Mouse (Mus musculus) liver, embryonic 12.5 days (tissue): ENCODE measurements around the gene Sys1. TPM values are rescaled to one million over a fixed set of nuclear protein-coding genes. Genes with fewer than 3 reads are reported as not detected.

Experiments
- ATAC-seq: fragments of 200-750 bp; cut with Nextera tagmentation; 2 replicates; pipeline ENCODE4 v1.8.0; 2017; ENCODE audit warnings: moderate number of reproducible peaks, mild to moderate bottlenecking, moderate library complexity
- H3K27ac ChIP-seq: fragments of 300-500 bp; sonication (generic); 2 replicates; pipeline ENCODE4 v1.5.1; 2016; ENCODE audit warnings: mild to moderate bottlenecking
- H3K27me3 ChIP-seq: fragments of 300-500 bp; sonication (generic); replicated peaks from 2 replicates; pipeline ENCODE4 v1.6.1; 2016; ENCODE audit warnings: mild to moderate bottlenecking, moderate library complexity
- H3K36me3 ChIP-seq: fragments of 300-500 bp; sonication (generic); 2 replicates; pipeline ENCODE4 v1.6.1; 2016; ENCODE audit warnings: mild to moderate bottlenecking, moderate library complexity
- H3K4me1 ChIP-seq: fragments of 300-500 bp; sonication (generic); 2 replicates; pipeline ENCODE4 v1.6.1; 2016
- H3K4me2 ChIP-seq: fragments of 300-500 bp; sonication (generic); 2 replicates; pipeline ENCODE4 v1.6.1; 2016; ENCODE audit warnings: mild to moderate bottlenecking, moderate library complexity
- H3K4me3 ChIP-seq: fragments of 300-500 bp; sonication (generic); 2 replicates; pipeline ENCODE4 v1.5.1; 2016; ENCODE audit warnings: mild to moderate bottlenecking, moderate library complexity
- H3K9ac ChIP-seq: fragments of 300-500 bp; sonication (generic); 2 replicates; pipeline ENCODE4 v1.6.1; 2016; ENCODE audit warnings: mild to moderate bottlenecking, moderate library complexity
- H3K9me3 ChIP-seq: fragments of 300-500 bp; sonication (generic); replicated peaks from 2 replicates; pipeline ENCODE4 v1.6.1; 2016; ENCODE audit warnings: mild to moderate bottlenecking, moderate library complexity
- WGBS: fragments of 180-500 bp; shearing (Covaris S2); methylation state at CpG from one replicate; pipeline ENCODE4 v1.1.7; 2016; ENCODE audit not compliant: insufficient replicate concordance; 5-methylcytosine and 5-hydroxymethylcytosine counted together
- polyA plus RNA-seq: library from polyadenylated mRNA; unstranded; fragments of >200 nt; fragmentation: Nextera tagmentation; extraction: Ambion mirVana; gene quantifications from 2 replicates; pipeline ENCODE4 v1.2.1, GENCODE M21; 2016

Sys1 gene
- polyA plus RNA-seq, 1 experiment from 2014 or later, result 37.9 TPM

DNA sequence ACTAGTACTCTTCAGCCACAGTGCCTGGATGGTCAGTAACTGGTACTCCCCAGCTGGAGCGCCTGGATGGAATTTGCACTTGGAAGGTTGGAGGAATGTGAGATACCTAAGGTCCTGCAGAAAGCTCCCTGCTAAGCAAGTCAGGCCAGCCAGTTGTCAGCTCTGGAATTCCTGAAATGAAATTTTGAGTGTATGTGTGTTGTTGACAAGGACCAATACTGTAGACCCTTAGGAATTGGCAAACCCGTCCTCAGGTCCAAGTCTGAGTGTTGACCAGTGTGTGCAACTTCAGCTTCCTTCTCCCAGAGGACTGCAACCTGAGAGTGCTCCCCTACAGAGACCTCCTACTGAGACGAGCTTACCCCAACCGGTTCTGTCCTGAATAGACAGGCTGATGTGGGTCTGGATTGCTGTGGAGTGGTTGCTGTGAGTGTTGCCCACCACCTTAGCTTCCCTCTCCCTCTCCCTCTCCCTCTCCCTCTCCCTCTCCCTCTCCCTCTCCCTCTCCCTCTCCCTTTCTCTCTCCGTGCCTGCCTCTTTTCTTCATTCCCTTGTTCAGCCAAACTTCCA is 53.9 kb downstream of the Sys1 start:
- 40% methylated on average over 5 of the region's 5 CpGs for WGBS
- Histone ChIP-seq H3K4me1 (peaks cover 17% of the 10 kb centered on the region), H3K4me3 (no peak overlapping the region), H3K36me3 (peaks cover 27% of the 10 kb centered on the region), H3K9me3 (no peaks in the 10 kb centered on the region), H3K27me3 (peaks cover 7% of the 10 kb centered on the region; the same call in 1 of the 2 replicates), H3K27ac (no peak overlapping the region), H3K4me2 (no peak overlapping the region), H3K9ac (no peak overlapping the region)
- ATAC-seq, result no peak

DNA sequence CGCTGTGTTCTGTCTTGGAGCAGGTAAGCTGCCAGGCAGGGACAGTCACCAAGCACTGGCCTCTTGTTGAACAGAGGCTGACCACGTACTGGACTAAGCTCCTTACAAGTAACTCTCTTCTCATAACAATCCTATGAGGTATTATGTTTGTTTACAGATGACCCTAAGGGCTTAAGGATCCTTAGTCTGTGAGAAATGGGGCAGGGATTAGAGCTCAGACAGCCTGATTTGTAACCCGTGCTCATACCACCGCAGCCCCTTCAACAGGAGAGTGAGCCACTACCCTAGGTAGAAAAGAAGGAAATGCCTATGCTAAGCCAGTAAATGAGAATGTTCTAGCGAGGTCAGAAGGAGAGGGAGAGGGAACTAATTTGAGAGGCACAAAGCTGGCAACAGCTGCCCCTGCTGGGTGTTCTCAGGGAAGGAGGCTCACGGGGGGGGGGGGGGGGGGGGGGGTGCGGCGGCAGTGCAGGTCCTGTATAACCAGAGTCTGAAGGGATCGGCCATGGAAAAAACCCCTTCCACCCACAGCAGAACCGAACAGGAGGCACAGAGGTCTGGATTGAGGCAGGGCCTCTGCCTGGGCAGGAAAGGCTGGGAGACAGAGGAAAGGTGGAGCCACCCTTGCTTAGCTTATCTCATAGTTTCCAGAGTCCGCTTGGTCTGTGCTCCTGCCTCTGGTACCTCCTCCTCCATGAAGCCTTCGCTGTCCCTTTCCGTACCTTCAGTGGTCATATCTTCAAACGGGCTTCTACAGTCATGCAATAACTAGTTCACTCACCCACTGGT is 55.6 kb downstream of the Sys1 start:
- Histone ChIP-seq H3K9me3 (no peaks in the 10 kb centered on the region), H3K36me3 (peaks cover 11% of the 10 kb centered on the region), H3K9ac (no peak overlapping the region), H3K4me2 (no peak overlapping the region), H3K27ac (no peak overlapping the region), H3K27me3 (peaks cover 7% of the 10 kb centered on the region; the same call in 1 of the 2 replicates), H3K4me3 (no peak overlapping the region), H3K4me1 (peaks cover 12% of the 10 kb centered on the region)
- ATAC-seq, result peak; percentile 70
- 46% methylated on average over 12 of the region's 14 CpGs for WGBS

DNA sequence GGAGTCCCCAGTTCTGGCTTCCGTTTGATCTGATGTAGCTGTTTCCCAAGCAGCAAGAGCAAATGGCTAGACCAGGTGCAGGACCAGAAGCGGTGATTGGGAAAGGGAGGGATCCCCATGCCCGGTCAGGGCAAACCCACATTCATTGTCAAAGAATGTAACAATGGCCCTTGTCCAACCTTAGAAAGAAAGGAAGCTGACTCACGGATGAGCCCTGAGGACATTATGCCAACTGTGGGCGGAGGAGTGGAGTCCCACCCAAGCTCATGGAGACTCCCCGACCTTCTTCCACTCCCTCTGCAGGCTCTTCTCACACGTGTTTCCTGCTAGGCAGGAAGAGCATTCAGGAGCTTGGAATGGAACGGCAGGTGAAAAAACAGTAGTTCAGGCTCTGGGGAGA is 56.6 kb downstream of the Sys1 start:
- WGBS, result 55% methylated on average over 8 of the region's 8 CpGs
- Histone ChIP-seq H3K27me3 (peaks cover 7% of the 10 kb centered on the region; the same call in 1 of the 2 replicates), H3K36me3 (peaks cover 5% of the 10 kb centered on the region; the same call in 1 of the 2 replicates), H3K9ac (no peak overlapping the region), H3K4me1 (peaks cover 12% of the 10 kb centered on the region), H3K27ac (no peak overlapping the region), H3K9me3 (no peaks in the 10 kb centered on the region), H3K4me3 (no peak overlapping the region), H3K4me2 (no peak overlapping the region)
- no peak for ATAC-seq

DNA sequence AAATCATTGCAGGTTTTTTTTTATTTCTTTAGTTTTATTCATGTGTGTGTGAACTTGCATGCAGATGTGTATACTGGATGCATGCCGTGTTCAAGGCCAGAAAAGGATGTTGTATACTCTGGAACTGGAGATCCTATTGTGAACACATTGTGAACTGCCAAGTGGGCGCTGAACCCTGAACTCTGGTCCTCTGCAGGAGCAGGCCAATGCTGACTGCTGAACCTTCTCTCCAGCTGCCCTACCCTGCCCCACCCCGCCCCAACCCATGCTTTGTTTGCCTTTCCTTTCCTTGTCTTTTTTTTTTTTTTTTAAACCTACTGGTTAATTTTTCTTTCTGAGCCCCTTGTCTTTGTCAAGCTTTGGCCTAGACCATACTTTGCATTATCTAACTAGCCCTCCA is 58.2 kb downstream of the Sys1 start:
- Histone ChIP-seq H3K4me3 (no peak overlapping the region), H3K27ac (no peak overlapping the region), H3K4me2 (no peak overlapping the region), H3K4me1 (peaks cover 12% of the 10 kb centered on the region), H3K36me3 (no peaks in the 10 kb centered on the region), H3K9ac (no peak overlapping the region), H3K27me3 (peaks cover 15% of the 10 kb centered on the region), H3K9me3 (no peaks in the 10 kb centered on the region)
- WGBS, result 68% methylated on average over 3 of the region's 3 CpGs
- ATAC-seq, result no peak

GRCm38 (mm10) chr2:164515897-164516296 is 59.1 kb downstream of the Sys1 start:
- Histone ChIP-seq H3K36me3 (no peaks in the 10 kb centered on the region), H3K4me3 (no peak overlapping the region), H3K4me1 (peaks cover 12% of the 10 kb centered on the region), H3K4me2 (no peak overlapping the region), H3K9me3 (no peaks in the 10 kb centered on the region), H3K27me3 (peaks cover 15% of the 10 kb centered on the region), H3K27ac (no peak overlapping the region), H3K9ac (no peak overlapping the region)
- ATAC-seq, result no peak
- WGBS, result 70% methylated on average over 9 of the region's 9 CpGs

GRCm38 (mm10) chr2:164516592-164516991 is 59.8 kb downstream of the Sys1 start:
- H3K9me3 ChIP-seq, result no peaks in the 10 kb centered on the region
- WGBS, result 78% methylated on average over 11 of the region's 11 CpGs
- no peak overlapping the region for H3K9ac ChIP-seq
- H3K36me3 ChIP-seq, result no peaks in the 10 kb centered on the region
- H3K27me3 ChIP-seq, result peaks cover 19% of the 10 kb centered on the region
- no peak overlapping the region for H3K4me2 ChIP-seq
- peaks cover 15% of the 10 kb centered on the region for H3K4me1 ChIP-seq
- ATAC-seq, result no peak
- H3K27ac ChIP-seq, result no peak overlapping the region
- H3K4me3 ChIP-seq, result no peak overlapping the region

DNA sequence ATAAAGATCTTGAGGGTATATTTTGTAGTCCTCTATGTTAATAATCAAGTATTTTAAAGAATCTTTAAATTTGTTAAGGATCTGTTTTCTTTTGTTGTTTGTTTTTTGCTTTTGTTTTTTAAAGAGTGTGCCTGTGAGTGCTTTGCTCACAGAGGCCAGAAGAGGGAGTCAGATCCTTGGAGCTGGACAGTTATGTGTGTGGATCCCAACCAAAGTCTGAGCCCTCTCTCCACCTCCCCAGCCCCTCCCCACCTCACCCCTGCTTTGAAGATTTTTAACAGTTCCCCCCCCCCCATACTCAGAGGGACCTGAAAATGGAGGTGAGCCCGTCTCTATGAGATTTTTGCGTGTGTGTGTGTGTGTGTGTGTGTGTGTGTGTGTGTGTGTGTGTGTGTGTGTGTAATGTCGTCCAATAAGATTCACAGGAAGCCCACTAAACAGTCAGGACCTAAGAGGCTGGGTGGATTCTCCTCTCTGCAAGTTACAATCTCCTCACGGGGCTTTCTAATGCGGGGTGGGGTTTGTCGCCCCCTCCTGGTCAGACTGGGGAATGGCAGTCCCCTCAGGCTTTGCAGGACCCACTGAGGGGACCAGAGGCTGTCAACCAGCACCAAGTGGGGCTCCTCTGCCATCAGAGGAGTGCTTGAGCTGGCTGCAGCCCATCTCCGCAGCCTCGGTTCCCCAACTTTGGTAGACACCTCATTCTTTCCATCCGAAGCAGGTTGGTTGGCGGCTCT is 60.9 kb downstream of the Sys1 start:
- H3K9ac ChIP-seq, result no peak overlapping the region
- WGBS, result 19% methylated on average over 8 of the region's 10 CpGs
- no peak overlapping the region for H3K27ac ChIP-seq
- no peaks in the 10 kb centered on the region for H3K36me3 ChIP-seq
- ATAC-seq, result no peak; the same call in 1 of the 2 replicates
- no peak overlapping the region for H3K4me2 ChIP-seq
- H3K4me3 ChIP-seq, result no peak overlapping the region
- no peaks in the 10 kb centered on the region for H3K9me3 ChIP-seq
- peaks cover 13% of the 10 kb centered on the region for H3K4me1 ChIP-seq
- H3K27me3 ChIP-seq, result peaks cover 29% of the 10 kb centered on the region

- peaks cover 8% of the 10 kb centered on the region; the same call in 1 of the 2 replicates for H3K4me1 ChIP-seq
- no peaks in the 10 kb centered on the region for H3K36me3 ChIP-seq
- H3K4me2 ChIP-seq, result no peak overlapping the region
- no peak overlapping the region for H3K27ac ChIP-seq
- H3K9ac ChIP-seq, result no peak overlapping the region
- no peaks in the 10 kb centered on the region for H3K9me3 ChIP-seq
- WGBS, result 49% methylated on average over 11 of the region's 11 CpGs
- ATAC-seq, result no peak
- peaks cover 35% of the 10 kb centered on the region for H3K27me3 ChIP-seq
- H3K4me3 ChIP-seq, result no peak overlapping the region
These were observed 61.8 kb downstream of the Sys1 start for GRCm38 (mm10) chr2:164518266-164519170.

DNA sequence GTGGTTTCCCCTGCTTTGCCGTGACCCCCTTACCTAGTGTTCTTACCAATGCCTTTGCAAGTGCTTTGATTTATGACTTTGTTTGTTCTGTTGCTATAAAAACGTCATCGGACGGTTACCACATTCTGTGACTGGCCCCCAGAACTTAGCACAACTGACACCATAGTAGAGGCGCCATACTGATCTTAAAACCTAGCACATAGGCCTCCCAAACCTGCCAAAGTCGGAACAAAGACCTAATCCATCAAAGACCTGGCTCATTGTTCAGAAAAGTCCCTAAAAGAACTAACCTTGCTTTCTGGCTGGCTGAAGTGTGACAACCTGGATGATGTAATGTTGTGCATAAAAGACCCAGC is 62.4 kb downstream of the Sys1 start:
- H3K9ac ChIP-seq, result no peak overlapping the region
- 52% methylated on average over 6 of the region's 6 CpGs for WGBS
- no peaks in the 10 kb centered on the region for H3K9me3 ChIP-seq
- H3K36me3 ChIP-seq, result no peaks in the 10 kb centered on the region
- no peak overlapping the region for H3K4me3 ChIP-seq
- peaks cover 31% of the 10 kb centered on the region for H3K27me3 ChIP-seq
- H3K4me2 ChIP-seq, result no peak overlapping the region
- H3K4me1 ChIP-seq, result peaks cover 8% of the 10 kb centered on the region; the same call in 1 of the 2 replicates
- no peak overlapping the region for H3K27ac ChIP-seq
- ATAC-seq, result no peak

GRCm38 (mm10) chr2:164520782-164521181 is 64.0 kb downstream of the Sys1 start:
- WGBS, result 7% methylated on average over 3 of the region's 3 CpGs
- H3K4me3 ChIP-seq, result no peak overlapping the region
- H3K4me2 ChIP-seq, result no peak overlapping the region
- H3K27me3 ChIP-seq, result peaks cover 31% of the 10 kb centered on the region
- no peaks in the 10 kb centered on the region for H3K36me3 ChIP-seq
- no peak overlapping the region for H3K9ac ChIP-seq
- H3K9me3 ChIP-seq, result no peaks in the 10 kb centered on the region
- H3K4me1 ChIP-seq, result peaks cover 8% of the 10 kb centered on the region; the same call in 1 of the 2 replicates
- no peak overlapping the region for H3K27ac ChIP-seq
- ATAC-seq, result 0 out of 2 replicates have a peak, but pooled peaks have one; percentile 27

- 4% methylated on average over 11 of the region's 11 CpGs for whole genome bisulfite sequencing
- no peak overlapping the region for H3K9ac ChIP-seq
- 0 out of 2 replicates have a peak overlapping the region, but pooled peaks have one; percentile 11 for H3K4me2 ChIP-seq
- H3K9me3 ChIP-seq, result peaks cover 4% of the 10 kb centered on the region; the same call in 1 of the 2 replicates
- peaks cover 31% of the 10 kb centered on the region for H3K27me3 ChIP-seq
- H3K36me3 ChIP-seq, result no peaks in the 10 kb centered on the region
- no peak overlapping the region for H3K4me3 ChIP-seq
- ATAC-seq, result no peak
- H3K4me1 ChIP-seq, result peaks cover 8% of the 10 kb centered on the region; the same call in 1 of the 2 replicates
- H3K27ac ChIP-seq, result no peak overlapping the region
These were observed 65.1 kb downstream of the Sys1 start for GRCm38 (mm10) chr2:164521841-164522240.
